Mouse (Mus musculus) cerebellum, adult 11 months (tissue): ENCODE measurements around the gene Alg5.
"Not testable (repeated sequence)": the region's sequence is repeated elsewhere in the genome, so short reads cannot be mapped to it uniquely, and the experiment has no call there.

Experiments
- DNase-seq: peaks from one replicate; pipeline ENCODE4 v3.0.0; 2022

Gene Alg5

DNA sequence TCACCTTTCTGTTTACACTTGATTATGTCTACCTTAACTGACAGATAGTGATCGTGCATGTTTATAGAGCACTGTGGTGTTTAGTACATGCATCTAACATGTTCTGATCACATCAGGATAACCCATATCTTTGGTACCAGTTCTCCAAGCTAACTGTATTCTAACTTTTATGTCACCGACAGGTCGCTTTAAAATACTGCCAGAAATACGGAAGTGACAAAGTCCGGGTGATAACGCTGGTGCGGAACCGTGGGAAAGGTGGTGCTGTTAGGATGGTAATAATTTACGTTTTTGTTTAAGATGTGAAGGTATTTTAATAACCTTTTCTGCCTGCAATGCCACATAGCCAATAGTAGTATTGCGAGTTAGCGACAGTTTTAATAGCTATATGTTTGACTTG, 6.6 kb downstream of the Alg5 start:
- no peak for DNase-seq

- no peak for DNase-seq
These were observed 10.5 kb downstream of the Alg5 start for GRCm38 (mm10) chr3:54745799-54746198.

GRCm38 (mm10) chr3:54753411-54753810, 18.1 kb downstream of the Alg5 start:
- no peak for DNase-seq

DNA sequence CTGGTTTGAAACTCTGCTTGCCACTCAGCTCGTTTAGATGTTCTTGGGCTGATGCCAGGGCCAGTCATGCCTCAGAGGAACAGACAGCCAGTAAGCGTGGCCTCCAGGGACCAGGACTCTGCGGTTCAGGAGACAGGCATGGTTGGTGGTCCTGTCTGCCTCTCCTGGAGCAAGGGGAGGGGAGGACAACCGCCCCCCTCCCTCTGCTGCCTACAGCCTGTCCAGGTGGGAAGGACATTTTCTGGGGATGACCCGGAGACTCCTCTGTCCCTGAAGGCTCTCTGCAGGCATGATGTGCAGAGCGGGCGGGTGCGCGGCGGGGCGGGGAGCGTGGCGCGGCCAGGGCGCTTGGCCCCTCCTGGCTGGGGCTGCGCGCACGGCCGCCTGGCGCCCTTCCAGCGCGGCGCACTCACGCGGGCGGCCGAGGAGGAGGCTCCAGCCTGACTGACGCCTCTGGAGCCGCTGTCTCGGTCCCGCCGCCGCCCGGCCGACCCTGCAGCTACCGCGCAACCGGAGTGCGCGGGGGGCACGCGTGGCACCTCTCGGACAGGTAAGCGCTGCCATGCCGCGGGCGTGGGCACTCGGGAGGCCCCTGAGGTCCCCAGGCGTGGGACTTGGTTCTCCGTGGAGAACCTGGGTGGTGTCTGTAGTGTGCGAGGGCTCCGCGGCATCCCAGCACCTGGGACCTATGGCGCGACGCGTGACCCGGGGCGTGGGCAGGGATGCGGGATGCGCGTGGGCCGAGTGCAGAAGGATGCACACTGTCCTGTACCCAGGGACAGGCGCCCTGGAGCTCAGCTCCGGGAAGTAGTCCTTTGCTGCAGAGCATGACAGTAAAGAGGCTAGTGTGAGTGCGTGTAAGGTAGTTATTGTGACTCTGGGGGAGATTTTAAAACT, 20.1 kb downstream of the Alg5 start, which contains the start of gene Smad9:
Smad9 (plus strand) TSS at position 438 of the 897 bp plus-strand sequence.
- DNase-seq = peak; percentile 72

DNA sequence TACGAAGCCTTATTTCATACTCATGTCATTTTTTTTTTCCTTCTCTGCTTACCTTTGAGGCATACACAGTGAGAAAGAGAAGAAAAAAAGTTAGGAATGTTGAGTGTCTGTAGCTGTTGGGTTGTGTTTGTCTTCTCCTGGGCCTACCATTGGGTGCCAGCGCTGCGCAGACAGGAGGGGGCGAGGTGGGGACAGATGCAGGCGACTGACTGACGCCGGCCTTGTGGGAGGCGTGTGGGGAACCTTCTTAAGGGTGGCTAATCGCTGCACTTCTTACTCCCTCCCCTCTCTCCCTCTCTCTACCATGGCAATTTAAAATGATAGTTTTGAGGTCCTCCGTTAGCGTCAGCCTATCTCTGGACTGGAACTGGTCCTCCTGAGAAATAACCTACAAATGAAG, 20.7 kb downstream of the Alg5 start:
- peak; percentile 27 for DNase-seq

DNA sequence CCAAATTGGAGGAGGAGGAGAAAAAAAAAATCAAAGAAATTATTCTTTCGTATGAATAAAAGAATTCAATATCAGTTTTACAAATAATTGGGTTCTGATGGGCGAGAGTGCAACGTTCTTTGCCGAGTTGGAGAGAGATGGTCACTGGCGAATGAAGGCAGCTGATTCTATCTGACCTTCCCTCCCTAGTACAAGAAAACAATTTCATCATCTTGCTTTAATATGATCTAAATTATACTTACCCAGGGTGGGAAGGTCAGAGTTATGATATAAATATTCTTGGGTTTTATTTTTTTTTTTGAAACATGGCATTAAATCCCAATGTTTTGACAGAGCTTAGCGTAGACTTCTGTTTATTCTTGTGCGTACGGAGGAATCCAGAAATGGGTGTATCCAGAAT, 22.1 kb downstream of the Alg5 start:
- no peak for DNase-seq

DNA sequence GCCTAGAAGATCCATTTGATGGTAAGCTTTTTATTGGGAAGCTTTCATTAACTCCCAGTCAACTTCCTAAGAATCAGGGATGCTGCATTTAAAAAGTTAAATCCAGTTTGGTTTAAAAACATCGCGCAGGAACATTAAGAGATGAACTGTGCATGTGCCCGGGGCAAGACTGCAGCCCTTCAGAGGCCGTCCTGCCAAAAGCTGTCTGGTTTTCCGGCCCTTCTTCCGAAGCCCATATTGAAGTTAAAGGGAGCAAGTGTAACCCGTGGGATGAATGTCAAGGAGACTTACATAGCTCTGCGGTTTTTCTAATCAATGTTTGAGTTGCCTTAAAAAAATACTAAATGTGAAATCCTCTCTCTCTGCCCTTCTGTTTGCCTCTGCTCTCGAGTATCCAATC, 23.9 kb downstream of the Alg5 start:
- no peak for DNase-seq

DNA sequence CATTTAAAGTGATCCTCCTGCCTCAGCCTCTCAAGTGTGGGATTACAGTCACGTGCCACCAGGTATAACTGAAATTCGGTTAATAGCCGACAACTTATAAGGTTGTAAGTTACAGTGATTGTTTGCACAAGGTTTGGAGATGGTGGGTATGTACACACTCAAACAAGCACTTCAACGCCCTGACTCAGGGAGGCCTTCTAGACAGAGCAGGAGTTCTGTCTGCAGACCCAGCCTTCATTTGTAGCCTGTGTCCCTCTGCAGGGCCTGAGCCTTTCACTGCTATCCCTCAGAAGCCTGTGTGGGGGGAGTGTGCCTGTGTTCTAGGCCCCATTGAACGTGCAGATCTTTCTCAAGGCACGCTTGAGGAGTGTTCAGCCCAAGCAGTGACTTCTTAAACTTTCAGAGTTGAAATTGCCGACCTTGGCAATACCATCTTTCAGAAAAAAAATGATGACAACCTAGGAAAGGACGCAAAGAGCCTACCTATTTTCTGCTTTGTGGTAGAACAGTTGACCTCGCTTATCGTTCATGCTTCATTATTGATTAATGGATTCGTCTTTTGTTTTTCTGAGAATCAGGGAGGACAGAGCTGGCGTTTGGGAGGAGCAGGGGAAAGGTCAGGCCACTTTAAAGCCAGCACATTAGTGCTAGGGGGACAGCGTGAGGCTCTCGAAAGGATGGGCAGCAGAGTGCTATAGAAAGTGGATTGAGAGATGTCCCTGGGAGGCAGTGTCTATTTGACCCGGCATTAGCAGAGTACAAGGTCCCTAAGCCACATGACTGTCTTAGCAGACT, 25.2 kb downstream of the Alg5 start:
- DNase-seq = no peak

DNA sequence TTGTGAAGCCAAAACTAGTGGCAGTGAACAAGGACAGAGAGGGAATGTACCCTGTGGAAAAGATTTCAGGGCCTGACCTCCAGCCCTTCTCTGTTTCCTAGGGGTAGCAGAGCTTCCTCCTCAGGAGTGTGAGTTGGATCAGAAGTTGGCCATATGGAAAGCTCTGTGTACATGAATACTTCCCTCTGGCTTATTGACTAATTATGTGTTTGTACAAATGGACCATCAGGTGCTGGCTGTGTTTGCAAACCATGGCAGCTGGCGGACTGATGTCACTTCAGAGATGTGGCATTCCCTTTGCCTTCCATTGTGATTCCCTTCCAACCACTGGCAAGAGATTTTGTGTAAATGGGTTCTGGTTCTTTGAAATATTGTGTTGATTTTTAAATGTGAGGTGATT, 25.9 kb downstream of the Alg5 start:
- no peak for DNase-seq

DNA sequence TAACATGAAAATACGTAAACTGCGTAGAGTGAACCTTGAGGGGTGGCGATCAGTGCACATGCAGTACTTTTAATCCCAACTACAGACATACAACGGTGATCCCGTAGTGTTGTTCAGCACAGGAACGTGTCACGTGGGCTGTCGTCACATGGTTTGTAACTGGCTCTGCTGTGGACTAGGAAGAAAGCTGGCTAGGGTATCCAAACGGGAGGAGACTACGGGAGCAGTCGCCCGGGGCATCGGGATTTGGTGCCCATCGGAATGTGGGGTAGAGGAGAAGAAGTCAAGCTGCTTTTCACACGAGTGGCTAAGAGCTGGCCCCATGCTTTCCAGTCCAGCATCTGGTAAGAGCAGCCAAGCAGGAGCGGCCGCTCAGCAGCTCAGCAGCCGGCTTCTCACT, 29.1 kb downstream of the Alg5 start:
- peak; percentile 35 for DNase-seq

DNA sequence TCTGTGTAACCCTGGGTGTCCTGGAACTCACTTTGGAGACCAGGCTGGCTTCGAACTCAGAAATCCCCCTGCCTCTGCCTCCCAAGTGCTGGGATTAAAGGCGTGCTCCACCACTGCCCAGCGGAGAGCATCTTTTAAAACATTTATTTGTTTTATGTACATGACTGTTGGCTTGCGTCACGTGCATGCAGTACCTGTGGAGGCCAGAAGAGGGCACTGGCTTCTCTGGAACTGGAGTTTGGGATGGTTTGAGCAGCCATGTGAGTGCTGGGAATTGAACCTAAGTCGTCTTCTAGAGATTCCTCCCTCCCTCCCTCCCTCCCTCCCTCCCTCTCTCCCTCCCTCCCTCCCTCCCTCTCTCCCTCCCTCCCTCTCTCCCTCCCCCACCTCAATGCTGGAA, 30.2 kb downstream of the Alg5 start:
- not testable (repeated sequence) for DNase-seq

- DNase-seq = no peak
These were observed 30.7 kb downstream of the Alg5 start for GRCm38 (mm10) chr3:54766034-54766433.

DNA sequence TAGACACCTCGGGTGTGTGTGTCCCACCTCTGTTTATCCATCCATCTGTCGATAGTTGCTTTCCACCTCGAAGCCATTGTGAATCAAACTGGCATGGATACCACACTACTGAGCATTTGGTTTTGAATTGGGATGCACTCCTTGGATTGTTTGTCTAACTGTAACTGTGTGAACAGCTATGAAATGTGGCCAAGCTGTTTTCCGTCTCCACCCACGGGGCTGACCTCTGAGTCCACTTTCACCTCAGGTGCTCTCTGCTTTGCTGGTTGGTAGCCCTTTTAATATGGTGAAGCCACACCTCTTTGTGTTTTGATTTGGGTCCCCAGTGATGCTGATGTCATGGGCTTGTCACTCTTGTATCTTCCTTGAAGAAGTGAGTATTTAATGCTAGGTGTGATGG, 31.5 kb downstream of the Alg5 start:
- no peak for DNase-seq

DNA sequence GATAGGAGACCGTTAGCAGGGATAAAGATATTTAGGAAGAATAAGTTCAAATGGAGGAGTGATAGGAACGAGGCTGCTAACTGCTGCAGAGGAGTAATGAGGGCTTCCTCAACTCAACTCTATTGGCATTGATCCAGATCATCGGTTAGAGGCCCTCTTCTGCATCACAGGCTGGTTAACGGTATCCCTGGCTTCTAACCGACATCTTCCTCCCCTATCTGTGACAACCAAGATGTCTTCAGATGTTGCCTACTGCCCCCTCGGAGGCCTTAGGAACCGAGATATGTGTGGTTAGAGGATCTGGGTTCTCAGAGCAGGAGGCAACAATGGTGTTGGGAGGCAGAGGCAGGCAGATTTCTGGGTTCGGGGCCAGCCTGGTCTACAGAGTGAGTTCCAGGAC, 33.3 kb downstream of the Alg5 start:
- DNase-seq = no peak

GRCm38 (mm10) chr3:54769349-54770275, 34.3 kb downstream of the Alg5 start:
- DNase-seq = no peak

DNA sequence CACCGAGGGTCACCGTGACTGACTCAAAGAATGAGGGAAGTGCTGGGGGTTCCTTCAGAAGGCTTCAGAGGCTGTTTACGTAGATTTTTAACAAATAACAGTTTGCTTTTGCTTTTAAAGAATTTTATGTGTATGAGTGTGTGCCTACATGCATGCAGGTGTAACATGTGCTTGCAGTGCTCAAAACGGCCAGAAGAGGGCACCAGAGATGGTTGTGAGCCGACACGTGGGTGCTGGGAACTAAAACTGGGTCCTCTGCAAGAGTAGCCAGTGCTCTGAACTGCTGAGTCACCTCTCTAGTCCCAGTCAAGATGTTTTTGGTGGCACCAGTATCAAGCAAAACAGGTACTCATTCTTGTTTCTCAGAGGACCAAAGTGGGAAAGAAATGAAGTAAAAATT, 38.3 kb downstream of the Alg5 start:
- DNase-seq = no peak

GRCm38 (mm10) chr3:54775989-54776631, 40.8 kb downstream of the Alg5 start:
- DNase-seq = no peak

DNA sequence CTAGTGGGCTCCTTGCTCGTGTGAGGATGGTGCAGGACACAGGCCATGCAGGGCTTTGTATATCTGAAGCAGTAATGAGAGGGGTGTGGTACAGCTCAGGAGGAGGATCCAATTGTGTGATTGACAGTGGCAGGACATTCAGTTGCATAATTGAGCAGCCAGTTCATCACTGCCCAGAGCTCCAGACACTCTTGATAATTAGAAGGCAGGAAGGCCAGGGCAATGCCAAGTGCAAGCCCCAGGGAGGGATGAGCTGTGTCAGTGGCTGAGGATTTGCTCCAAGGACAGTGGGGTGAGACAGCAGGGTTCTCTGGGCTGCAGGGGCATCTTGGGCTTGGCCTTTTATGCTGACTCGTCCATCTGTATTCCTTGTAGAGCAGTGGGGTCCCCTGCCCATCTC, 55.3 kb downstream of the Alg5 start:
- no peak for DNase-seq

- DNase-seq = no peak
These were observed 56.7 kb downstream of the Alg5 start for GRCm38 (mm10) chr3:54791822-54792677.

- DNase-seq = no peak
These were observed 58.4 kb downstream of the Alg5 start for GRCm38 (mm10) chr3:54793762-54794161.

- no peak for DNase-seq
These were observed 60.0 kb downstream of the Alg5 start for GRCm38 (mm10) chr3:54795379-54795778.
